Mouse (Mus musculus) kidney, postnatal 0 days (tissue): Measurements from ENCODE around the gene Asgr2. TPM values are rescaled to one million over a fixed set of nuclear protein-coding genes. Genes with fewer than 3 reads are reported as not detected.

ENCODE experiments used
- ATAC-seq: fragments of 200-750 bp; cut with Nextera tagmentation; replicated peaks from 2 replicates; pipeline ENCODE4 v1.8.0; 2017; ENCODE audit warnings: low read depth, moderate number of reproducible peaks, moderate TSS enrichment, moderate library complexity; ENCODE audit not compliant: low FRiP score
- DNase-seq: peaks from one replicate; pipeline ENCODE4 v3.0.0-alpha.2; 2016; ENCODE audit warnings: low spot score
- H3K27ac ChIP-seq: fragments of 300-500 bp; sonication (generic); 2 replicates; pipeline ENCODE4 v1.5.1; 2014; ENCODE audit warnings: mild to moderate bottlenecking
- H3K27me3 ChIP-seq: fragments of 300-500 bp; sonication (generic); 2 replicates; pipeline ENCODE4 v1.6.1; 2014; ENCODE audit warnings: low read length, mixed read lengths; ENCODE audit not compliant: insufficient read depth
- H3K36me3 ChIP-seq: fragments of 300-500 bp; sonication (generic); 2 replicates; pipeline ENCODE4 v1.6.1; 2014; ENCODE audit warnings: low read length, mixed read lengths; ENCODE audit not compliant: insufficient read depth
- H3K4me1 ChIP-seq: fragments of 300-500 bp; sonication (generic); replicated peaks from 2 replicates; pipeline ENCODE4 v1.6.1; 2014; ENCODE audit warnings: antibody characterized with exemption, low read length, mixed read lengths; ENCODE audit not compliant: insufficient read depth
- H3K4me2 ChIP-seq: fragments of 300-500 bp; sonication (generic); 2 replicates; pipeline ENCODE4 v1.6.1; 2014; ENCODE audit warnings: mild to moderate bottlenecking, low read length, moderate library complexity, mixed read lengths
- H3K4me3 ChIP-seq: fragments of 300-500 bp; sonication (generic); replicated peaks from 2 replicates; pipeline ENCODE4 v1.5.1; 2014; ENCODE audit warnings: low read depth, low read length
- H3K9ac ChIP-seq: fragments of 300-500 bp; sonication (generic); 2 replicates; pipeline ENCODE4 v1.6.1; 2014; ENCODE audit warnings: low read depth, low read length
- H3K9me3 ChIP-seq: fragments of 300-500 bp; sonication (generic); replicated peaks from 2 replicates; pipeline ENCODE4 v1.6.1; 2016; ENCODE audit warnings: low read length, inconsistent platforms, mixed read lengths
- CTCF ChIP-seq: IDR thresholded peaks from 2 replicates; pipeline ENCODE4 v1.5.1; 2016; ENCODE audit warnings: antibody characterized with exemption, low read depth, mild to moderate bottlenecking, moderate library complexity
- WGBS: fragments of 180-500 bp; shearing (Covaris S2); extraction: QIAGEN DNeasy Blood & Tissue Kit; methylation state at CpG from one replicate; pipeline ENCODE4 v1.1.7; 2014; 5-methylcytosine and 5-hydroxymethylcytosine counted together
- polyA plus RNA-seq: library from polyadenylated mRNA; unstranded; fragments of >200 nt; fragmentation: Nextera tagmentation; extraction: Ambion mirVana; gene quantifications from 2 replicates; pipeline ENCODE4 v1.2.1, GENCODE M21; 2015

Asgr2 gene
- polyA plus RNA-seq, 1 experiment from 2014 or later: 0.14 TPM

GRCm38 (mm10) chr11:70139171-70139570, 46.7 kb downstream of the Asgr2 start:
- no peak for TF ChIP-seq CTCF

DNA sequence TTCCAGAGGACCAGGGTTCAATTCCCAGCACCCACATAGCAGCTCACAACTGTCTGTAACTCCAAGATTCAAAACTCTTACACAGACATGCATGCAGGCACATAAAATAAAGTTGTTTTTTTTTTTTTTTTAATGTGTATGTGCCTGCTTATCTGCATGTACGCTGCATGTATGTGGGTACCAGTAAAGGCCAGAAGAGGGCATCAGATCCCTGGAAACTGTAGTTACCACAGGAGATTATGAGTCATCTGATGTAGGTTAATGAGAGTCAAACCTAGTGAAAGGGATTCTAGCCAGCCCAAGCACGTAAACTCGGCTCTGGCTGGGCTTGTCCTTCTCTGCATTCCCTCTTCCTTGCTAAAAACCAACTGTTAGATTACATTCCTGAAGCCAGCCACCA, 58.6 kb downstream of the Asgr2 start:
- peak; percentile 65 for TF ChIP-seq CTCF
- H3K4me2 ChIP-seq: no peak overlapping the region
- WGBS: 60% methylated on average over 3 of the region's 3 CpGs
- no peaks in the 10 kb centered on the region for H3K9me3 ChIP-seq
- DNase-seq (peak; percentile 46), ATAC-seq (no peak)
- H3K27me3 ChIP-seq: no peaks in the 10 kb centered on the region
- H3K4me3 ChIP-seq: no peak overlapping the region
- H3K4me1 ChIP-seq: no peaks in the 10 kb centered on the region
- H3K36me3 ChIP-seq: no peaks in the 10 kb centered on the region
- no peak overlapping the region for H3K27ac ChIP-seq
- no peak overlapping the region for H3K9ac ChIP-seq

More at GRCm38 (mm10) chr11:70139171-70139570, 46.7 kb downstream of the Asgr2 start:
- Histone ChIP-seq H3K4me1 (no peaks in the 10 kb centered on the region), H3K27me3 (no peaks in the 10 kb centered on the region), H3K36me3 (no peaks in the 10 kb centered on the region), H3K4me3 (no peak overlapping the region), H3K4me2 (no peak overlapping the region), H3K9ac (no peak overlapping the region), H3K27ac (no peak overlapping the region), H3K9me3 (no peaks in the 10 kb centered on the region)
- WGBS: 63% methylated on average over 10 of the region's 10 CpGs
- ATAC-seq (no peak), DNase-seq (no peak)

Other genes with a start within 250 kb of the Asgr2 start
- gene Plscr3, start 246.3 kb upstream of the Asgr2 start, polyA plus RNA-seq: 96.4 and 102 TPM in 2 replicates
- 6.3 and 7.0 TPM in 2 replicates for gene Tnk1, start 233.9 kb upstream of the Asgr2 start, polyA plus RNA-seq
- gene Tmem95, start 214.6 kb upstream of the Asgr2 start, polyA plus RNA-seq: not detected in 2 replicates
- 7.7 and 7.8 TPM in 2 replicates for gene Kctd11, start 211.2 kb upstream of the Asgr2 start, polyA plus RNA-seq
- 0.33 and 0.48 TPM in 2 replicates for gene Acap1, start 197.1 kb upstream of the Asgr2 start, polyA plus RNA-seq
- 12.5 and 13.0 TPM in 2 replicates for gene 2810408A11Rik, start 191.7 kb upstream of the Asgr2 start, polyA plus RNA-seq
- 9.7 and 12.7 TPM in 2 replicates for gene Neurl4, start 191.6 kb upstream of the Asgr2 start, polyA plus RNA-seq
- 63.0 and 65.0 TPM in 2 replicates for gene Gps2, start 178.8 kb upstream of the Asgr2 start, polyA plus RNA-seq
- gene Eif5a, start 170.7 kb upstream of the Asgr2 start, polyA plus RNA-seq: 1,371 and 1,476 TPM in 2 replicates
- gene Ybx2, start 156.8 kb upstream of the Asgr2 start, polyA plus RNA-seq: 6.8 and 7.5 TPM in 2 replicates
- 21.4 and 23.1 TPM in 2 replicates for gene Slc2a4, start 144.5 kb upstream of the Asgr2 start, polyA plus RNA-seq
- gene Cldn7, start 127.9 kb upstream of the Asgr2 start, polyA plus RNA-seq: 238 and 246 TPM in 2 replicates
- gene Ctdnep1, start 111.5 kb upstream of the Asgr2 start, polyA plus RNA-seq: 28.3 and 29.1 TPM in 2 replicates
- gene Elp5, start 110.1 kb upstream of the Asgr2 start, polyA plus RNA-seq: 97.3 and 97.9 TPM in 2 replicates
- 626 TPM in 2 replicates for gene Gabarap, start 101.5 kb upstream of the Asgr2 start, polyA plus RNA-seq
- gene Phf23, start 96.9 kb upstream of the Asgr2 start, polyA plus RNA-seq: 61.9 and 62.6 TPM in 2 replicates
- 25.8 and 27.1 TPM in 2 replicates for gene Dvl2, start 92.0 kb upstream of the Asgr2 start, polyA plus RNA-seq
- 178 and 197 TPM in 2 replicates for gene Acadvl, start 77.2 kb upstream of the Asgr2 start, polyA plus RNA-seq
- 4.3 and 6.5 TPM in 2 replicates for gene Dlg4, start 75.7 kb upstream of the Asgr2 start, polyA plus RNA-seq
- gene Asgr1, start 38.6 kb upstream of the Asgr2 start, polyA plus RNA-seq: 2.5 and 2.9 TPM in 2 replicates
- 0.37 and 0.47 TPM in 2 replicates for gene Mgl2, start 37.7 kb downstream of the Asgr2 start, polyA plus RNA-seq
- gene Clec10a, start 63.6 kb downstream of the Asgr2 start, polyA plus RNA-seq: 0.99 and 1.4 TPM in 2 replicates
- 11.2 and 12.6 TPM in 2 replicates for gene Slc16a11, start 120.1 kb downstream of the Asgr2 start, polyA plus RNA-seq
- 20.6 and 21.4 TPM in 2 replicates for gene Slc16a13, start 128.4 kb downstream of the Asgr2 start, polyA plus RNA-seq
- gene Bcl6b, start 137.2 kb downstream of the Asgr2 start, polyA plus RNA-seq: 22.0 TPM in 2 replicates
- gene 0610010K14Rik, start 145.3 kb downstream of the Asgr2 start, polyA plus RNA-seq: 147 and 150 TPM in 2 replicates
- gene Gm21988, start 147.2 kb downstream of the Asgr2 start, polyA plus RNA-seq: 15.6 and 15.9 TPM in 2 replicates
- 455 and 492 TPM in 2 replicates for gene Rnasek, start 147.2 kb downstream of the Asgr2 start, polyA plus RNA-seq
- 3.8 and 4.0 TPM in 2 replicates for gene Alox12, start 162.7 kb downstream of the Asgr2 start, polyA plus RNA-seq
- gene Alox12e, start 230.0 kb downstream of the Asgr2 start, polyA plus RNA-seq: 0.10 and 0.16 TPM in 2 replicates